ENCODE assay signal across 13 mouse cellular contexts in the genomic region with DNA sequence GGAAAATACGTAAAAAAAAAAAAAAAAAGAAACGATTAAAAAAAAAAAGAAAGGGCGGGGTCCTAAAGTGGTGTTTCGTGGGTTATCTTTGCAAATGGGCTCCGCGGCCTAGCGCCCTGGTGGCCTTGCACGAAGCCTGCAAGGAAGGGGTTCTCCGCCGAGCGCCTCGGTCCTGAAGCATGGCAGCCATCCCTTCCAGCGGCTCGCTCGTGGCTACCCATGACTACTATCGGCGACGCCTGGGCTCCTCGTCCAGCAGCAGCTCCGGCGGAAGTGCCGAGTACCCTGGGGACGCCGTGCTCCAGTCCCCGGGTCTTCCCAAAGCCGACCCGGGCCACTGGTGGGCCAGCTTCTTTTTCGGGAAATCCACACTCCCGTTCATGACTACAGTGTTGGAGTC. TPM values are rescaled to one million over a fixed set of nuclear protein-coding genes. Genes with fewer than 3 reads are reported as not detected.
DNase-seq lines count a peak whose midpoint lies in the region.
"Had no signal": no experiment of that assay in that cellular context is flagged by ENCODE, and none has a peak within 500 bp of the region (broad histone marks: within the 10 kb centered on the region; RNA-seq: fewer than 3 reads in every experiment).

No protein-coding gene starts in this region.

- DNase-seq in 416B (ENCODE audit: low read depth), result peak; percentile 4
- peak; percentile 1 for DNase-seq in adrenal gland, postnatal 25 days
- peak; percentile 14 to 38 for DNase-seq in cerebellum, postnatal 25 days
- DNase-seq in heart, adult 18-20 months, result peak; percentile 0 to 5
- peak; percentile 4 to 17 for DNase-seq in kidney, postnatal 4 days
- DNase-seq in lung, postnatal 25 days (ENCODE audit: low spot score), result peak; percentile 1
- DNase-seq in right cerebral cortex, adult 18-20 months, result peak; percentile 1
- DNase-seq in thymus, adult 18-20 months, result peak; percentile 3 to 10

RNA-seq across cellular contexts. Expression of a gene that starts 11.4 kb away (rescaled TPM):
- total RNA-seq in adrenal gland, postnatal 25 days (2021), result not detected in 2 replicates
- not detected for total RNA-seq in heart, adult 18-20 months (2021)
- total RNA-seq: ES-E14; heart, postnatal 36 days; left cerebral cortex, postnatal 10 days; liver, adult 2 months; midbrain, postnatal 0 days had no signal

Comparison
In these comparisons a context has a peak if more than half of its experiments do, and no peak if none do; other contexts are left out.
1. Peak in every context shown above with its lines: DNase-seq.